Mouse (Mus musculus) E14TG2a.4 (cell line): Measurements from ENCODE around the gene 4921517D22Rik.

Experiments used
- CTCF ChIP-seq: conservative IDR thresholded peaks from 2 replicates; pipeline ENCODE4 v1.5.1; 2014; ENCODE audit warnings: low read length
- NANOG ChIP-seq: IDR thresholded peaks from 2 replicates; pipeline ENCODE4 v1.6.1; 2014; ENCODE audit warnings: borderline replicate concordance, low read length, mixed read lengths
- POU5F1 ChIP-seq: IDR thresholded peaks from 2 replicates; pipeline ENCODE4 v1.6.1; 2014; ENCODE audit warnings: low read length, borderline replicate concordance

DNA sequence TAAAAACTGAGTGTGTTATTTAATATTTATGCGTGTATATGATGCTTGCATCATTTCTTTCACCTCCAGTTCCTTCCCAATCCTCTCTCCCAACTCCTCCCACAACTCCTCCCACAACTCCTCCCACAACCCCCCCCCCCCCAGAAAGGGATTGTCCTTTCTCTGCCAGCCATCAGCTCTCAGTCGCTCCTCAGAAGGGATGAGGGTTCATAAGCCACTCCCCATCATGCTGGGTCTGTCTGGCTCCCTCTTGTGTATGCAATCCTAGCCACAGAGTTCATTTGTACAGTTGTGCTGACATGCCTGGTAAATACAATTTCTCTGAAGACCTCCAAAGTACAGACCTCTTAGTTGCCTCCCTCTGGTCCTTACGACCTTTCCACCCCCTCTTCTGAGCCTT, 41.3 kb upstream of the 4921517D22Rik start:
- TF ChIP-seq CTCF (no peak), POU5F1 (no peak), NANOG (no peak)
